Mouse (Mus musculus) MEL (cell line): ENCODE data around the gene Spire2. TPM values are rescaled to one million over a fixed set of nuclear protein-coding genes. Genes with fewer than 3 reads are reported as not detected.

Experiments
- DNase-seq: peaks from one replicate; pipeline ENCODE4 v3.0.0; 2011; ENCODE audit warnings: low read depth, low spot score
- H3K27ac ChIP-seq: 2 replicates; pipeline ENCODE4 v1.5.1; 2012; ENCODE audit warnings: low read depth, mild to moderate bottlenecking, control low read depth, low read length, moderate library complexity; ENCODE audit not compliant: control insufficient read depth
- H3K27me3 ChIP-seq, 2 experiments: fragments of 150-350 bp in 1 of 2; sonication (generic) in 1 of 2; 2 replicates each; pipeline ENCODE4 v1.6.1; 2012; ENCODE audit warnings: low read length in 2 of 2, mild to moderate bottlenecking in 2 of 2, improper control_type of control experiment in 1 of 2, moderate library complexity in 1 of 2; ENCODE audit not compliant: insufficient read depth in 2 of 2, control insufficient read depth in 1 of 2
- H3K36me3 ChIP-seq, 2 experiments: 2 replicates each; pipeline ENCODE4 v1.6.1; 2012 to 2014; ENCODE audit warnings: low read length in 2 of 2, improper control_type of control experiment in 1 of 2, inconsistent platforms in 1 of 2, mild to moderate bottlenecking in 1 of 2; ENCODE audit not compliant: insufficient read depth in 2 of 2, control insufficient read depth in 1 of 2
- H3K4me1 ChIP-seq, 2 experiments: fragments of 150-350 bp in 1 of 2; sonication (generic) in 1 of 2; 2 replicates each; pipeline ENCODE4 v1.6.1; 2012; ENCODE audit warnings: low read length in 2 of 2, improper control_type of control experiment in 1 of 2, mild to moderate bottlenecking in 1 of 2; ENCODE audit not compliant: insufficient read depth in 2 of 2, control insufficient read depth in 1 of 2
- H3K4me3 ChIP-seq, 2 experiments: fragments of 150-350 bp in 1 of 2; sonication (generic) in 1 of 2; 2 replicates each; pipeline ENCODE4 v1.5.1; 2012; ENCODE audit warnings: low read depth in 2 of 2, low read length in 2 of 2, mild to moderate bottlenecking in 2 of 2, moderate library complexity in 2 of 2, control low read depth in 1 of 2, improper control_type of control experiment in 1 of 2; ENCODE audit not compliant: control insufficient read depth in 1 of 2, insufficient read depth in 1 of 2
- H3K79me2 ChIP-seq: 2 replicates; pipeline ENCODE4 v1.6.1; 2012; ENCODE audit warnings: mild to moderate bottlenecking, low read length, moderate library complexity; ENCODE audit not compliant: control insufficient read depth, poor library complexity, insufficient read depth
- H3K9ac ChIP-seq: 2 replicates; pipeline ENCODE4 v1.6.1; 2012; ENCODE audit warnings: low read depth, mild to moderate bottlenecking, control low read depth, low read length, moderate library complexity; ENCODE audit not compliant: control insufficient read depth, poor library complexity, severe bottlenecking
- H3K9me3 ChIP-seq: fragments of 150-350 bp; sonication (generic); replicated peaks from 2 replicates; pipeline ENCODE4 v1.6.1; 2012; ENCODE audit warnings: mild to moderate bottlenecking, low read length, improper control_type of control experiment, moderate library complexity; ENCODE audit not compliant: insufficient read depth
- BHLHE40 ChIP-seq: IDR thresholded peaks from 2 replicates; pipeline ENCODE4 v1.6.1; 2012; ENCODE audit warnings: low read depth, mild to moderate bottlenecking, inconsistent platforms, low read length, improper control_type of control experiment, borderline replicate concordance
- CHD1 ChIP-seq: IDR thresholded peaks from 2 replicates; pipeline ENCODE4 v1.6.1; 2012; ENCODE audit warnings: low read depth, mild to moderate bottlenecking, inconsistent platforms, low read length, improper control_type of control experiment
- CHD2 ChIP-seq: IDR thresholded peaks from 2 replicates; pipeline ENCODE4 v1.6.1; 2011; ENCODE audit warnings: low read length, improper control_type of control experiment
- CTCF ChIP-seq, 3 experiments: IDR thresholded peaks in 2 of 3; conservative IDR thresholded peaks in 1 of 3; 2 replicates each; pipeline ENCODE4 v1.5.1; 2011 to 2012; ENCODE audit warnings: low read length in 3 of 3, low read depth in 2 of 3, mild to moderate bottlenecking in 2 of 3, improper control_type of control experiment in 1 of 3, inconsistent platforms in 1 of 3, mixed read lengths in 1 of 3, moderate library complexity in 1 of 3; ENCODE audit not compliant: control insufficient read depth in 1 of 3, insufficient read depth in 1 of 3, poor library complexity in 1 of 3, severe bottlenecking in 1 of 3
- E2F4 ChIP-seq: IDR thresholded peaks from 2 replicates; pipeline ENCODE4 v1.6.1; 2011; ENCODE audit warnings: low read depth, low read length, improper control_type of control experiment, borderline replicate concordance
- ELF1 ChIP-seq: IDR thresholded peaks from 2 replicates; pipeline ENCODE4 v1.6.1; 2014; ENCODE audit warnings: low read depth, mild to moderate bottlenecking, inconsistent platforms, low read length, improper control_type of control experiment, moderate library complexity
- EP300 ChIP-seq, 2 experiments: IDR thresholded peaks; 2 replicates each; pipeline ENCODE4 v1.6.1; 2011; ENCODE audit warnings: improper control_type of control experiment in 2 of 2, low read length in 2 of 2, low read depth in 1 of 2, mild to moderate bottlenecking in 1 of 2
- ETS1 ChIP-seq: IDR thresholded peaks from 2 replicates; pipeline ENCODE4 v1.6.1; 2012; ENCODE audit warnings: low read depth, mild to moderate bottlenecking, inconsistent platforms, low read length, improper control_type of control experiment, moderate library complexity
- GABPA ChIP-seq: IDR thresholded peaks from 2 replicates; pipeline ENCODE4 v1.6.1; 2012; ENCODE audit warnings: low read depth, mild to moderate bottlenecking, inconsistent platforms, low read length, improper control_type of control experiment, moderate library complexity
- GATA1 ChIP-seq: IDR thresholded peaks from 2 replicates; pipeline ENCODE4 v1.6.1; 2011; ENCODE audit warnings: low read depth, low read length, improper control_type of control experiment
- HCFC1 ChIP-seq: IDR thresholded peaks from 2 replicates; pipeline ENCODE4 v1.6.1; 2012; ENCODE audit warnings: low read depth, mild to moderate bottlenecking, inconsistent platforms, low read length, improper control_type of control experiment, moderate library complexity
- JUND ChIP-seq: IDR thresholded peaks from 2 replicates; pipeline ENCODE4 v1.6.1; 2011; ENCODE audit warnings: low read depth, mild to moderate bottlenecking, improper control_type of control experiment, low read length
- KAT2A ChIP-seq: conservative IDR thresholded peaks from 2 replicates; pipeline ENCODE4 v1.6.1; 2012; ENCODE audit warnings: low read depth, low read length, improper control_type of control experiment, inconsistent platforms
- MAFK ChIP-seq: IDR thresholded peaks from 2 replicates; pipeline ENCODE4 v1.6.1; 2011; ENCODE audit warnings: low read depth, mild to moderate bottlenecking, low read length, improper control_type of control experiment, borderline replicate concordance
- MAX ChIP-seq: IDR thresholded peaks from 2 replicates; pipeline ENCODE4 v1.6.1; 2011; ENCODE audit warnings: low read length, improper control_type of control experiment
- MAZ ChIP-seq: IDR thresholded peaks from 2 replicates; pipeline ENCODE4 v1.6.1; 2012; ENCODE audit warnings: low read depth, mild to moderate bottlenecking, inconsistent platforms, low read length, improper control_type of control experiment
- MEF2A ChIP-seq: IDR thresholded peaks from 2 replicates; pipeline ENCODE4 v1.6.1; 2014; ENCODE audit warnings: low read depth, mild to moderate bottlenecking, inconsistent platforms, low read length, improper control_type of control experiment; ENCODE audit not compliant: poor library complexity, insufficient replicate concordance, severe bottlenecking; ENCODE audit errors: extremely low read depth
- MXI1 ChIP-seq: IDR thresholded peaks from 2 replicates; pipeline ENCODE4 v1.6.1; 2011; ENCODE audit warnings: mild to moderate bottlenecking, low read depth, low read length, improper control_type of control experiment
- MYB ChIP-seq: IDR thresholded peaks from 2 replicates; pipeline ENCODE4 v1.6.1; 2011; ENCODE audit warnings: mild to moderate bottlenecking, low read depth, low read length, improper control_type of control experiment
- MYC ChIP-seq: IDR thresholded peaks from 2 replicates; pipeline ENCODE4 v1.6.1; 2011; ENCODE audit warnings: low read depth, mild to moderate bottlenecking, low read length, improper control_type of control experiment, moderate library complexity
- NELFE ChIP-seq: IDR thresholded peaks from 2 replicates; pipeline ENCODE4 v1.6.1; 2011; ENCODE audit warnings: low read depth, low read length, improper control_type of control experiment
- NRF1 ChIP-seq: IDR thresholded peaks from 2 replicates; pipeline ENCODE4 v1.6.1; 2014; ENCODE audit warnings: low read depth, mild to moderate bottlenecking, inconsistent platforms, low read length, improper control_type of control experiment, moderate library complexity; ENCODE audit not compliant: poor library complexity, insufficient read depth, severe bottlenecking
- POLR2A ChIP-seq, 2 experiments: IDR thresholded peaks; 2 replicates each; pipeline ENCODE4 v1.6.1; 2011 to 2012; ENCODE audit warnings: low read length in 2 of 2, mild to moderate bottlenecking in 2 of 2, control low read depth in 1 of 2, improper control_type of control experiment in 1 of 2, low read depth in 1 of 2, moderate library complexity in 1 of 2; ENCODE audit not compliant: control insufficient read depth in 1 of 2, insufficient read depth in 1 of 2, poor library complexity in 1 of 2
- POLR2AphosphoS2 ChIP-seq: IDR thresholded peaks from 2 replicates; pipeline ENCODE4 v1.6.1; 2011; ENCODE audit warnings: low read length, improper control_type of control experiment
- POLR2AphosphoS5 ChIP-seq: IDR thresholded peaks from 2 replicates; pipeline ENCODE4 v1.6.1; 2012; ENCODE audit warnings: low read depth, borderline replicate concordance, mild to moderate bottlenecking, inconsistent platforms, low read length, moderate library complexity, mixed read lengths
- RAD21 ChIP-seq: IDR thresholded peaks from 2 replicates; pipeline ENCODE4 v1.6.1; 2011; ENCODE audit warnings: mild to moderate bottlenecking, low read depth, low read length, improper control_type of control experiment
- RCOR1 ChIP-seq: IDR thresholded peaks from 2 replicates; pipeline ENCODE4 v1.6.1; 2012; ENCODE audit warnings: low read depth, mild to moderate bottlenecking, inconsistent platforms, low read length, improper control_type of control experiment
- SIN3A ChIP-seq: IDR thresholded peaks from 2 replicates; pipeline ENCODE4 v1.6.1; 2012; ENCODE audit warnings: low read length, improper control_type of control experiment, inconsistent platforms
- SMC3 ChIP-seq: IDR thresholded peaks from 2 replicates; pipeline ENCODE4 v1.6.1; 2011; ENCODE audit warnings: low read depth, low read length, improper control_type of control experiment
- TAL1 ChIP-seq: IDR thresholded peaks from 2 replicates; pipeline ENCODE4 v1.6.1; 2012; ENCODE audit warnings: mild to moderate bottlenecking, inconsistent platforms, low read length, moderate library complexity, mixed read lengths
- TBP ChIP-seq: IDR thresholded peaks from 2 replicates; pipeline ENCODE4 v1.8.0; 2011; ENCODE audit warnings: low read depth, low read length, improper control_type of control experiment
- TCF12 ChIP-seq: IDR thresholded peaks from 2 replicates; pipeline ENCODE4 v1.6.1; 2014; ENCODE audit warnings: low read depth, mild to moderate bottlenecking, inconsistent platforms, low read length, improper control_type of control experiment, moderate library complexity
- UBTF ChIP-seq: IDR thresholded peaks from 2 replicates; pipeline ENCODE4 v1.6.1; 2012; ENCODE audit warnings: low read depth, mild to moderate bottlenecking, inconsistent platforms, low read length, improper control_type of control experiment, moderate library complexity, borderline replicate concordance; ENCODE audit not compliant: insufficient read depth
- USF1 ChIP-seq: IDR thresholded peaks from 2 replicates; pipeline ENCODE4 v1.6.1; 2014; ENCODE audit warnings: low read depth, mild to moderate bottlenecking, inconsistent platforms, low read length, improper control_type of control experiment, moderate library complexity
- ZC3H11A ChIP-seq: IDR thresholded peaks from 2 replicates; pipeline ENCODE4 v1.6.1; 2012; ENCODE audit warnings: low read depth, mild to moderate bottlenecking, inconsistent platforms, low read length, improper control_type of control experiment
- ZKSCAN1 ChIP-seq: IDR thresholded peaks from 2 replicates; pipeline ENCODE4 v1.6.1; 2012; ENCODE audit warnings: low read depth, mild to moderate bottlenecking, inconsistent platforms, low read length, improper control_type of control experiment, moderate library complexity
- ZMIZ1 ChIP-seq: IDR thresholded peaks from 2 replicates; pipeline ENCODE4 v1.6.1; 2012; ENCODE audit warnings: low read depth, mild to moderate bottlenecking, inconsistent platforms, low read length, improper control_type of control experiment, moderate library complexity
- ZNF384 ChIP-seq: IDR thresholded peaks from 2 replicates; pipeline ENCODE4 v1.6.1; 2012; ENCODE audit warnings: low read depth, mild to moderate bottlenecking, inconsistent platforms, low read length, improper control_type of control experiment
- polyA plus RNA-seq, 2 experiments: library from polyadenylated mRNA; stranded (reverse) in 1 of 2; unstranded in 1 of 2; fragments of >175 nt in 1 of 2; fragments of >200 nt in 1 of 2; gene quantifications; 2 replicates each; pipeline versions ENCODE4 v1.2.1 to v1.2.4; 2012; ENCODE audit warnings: low replicate concordance in 2 of 2, low read depth in 1 of 2; ENCODE audit not compliant: insufficient read length in 2 of 2, insufficient read depth in 1 of 2, missing spikeins in 1 of 2
- total RNA-seq: library from RNA; depleted of rRNA; stranded (reverse); fragments of 300-350 nt; gene quantifications from 2 replicates; pipeline ENCODE4 v1.2.3, GENCODE M21; 2012

Spire2 gene
- total and polyA plus RNA-seq, 3 experiments = 1.1 to 5.4 TPM; not detected in 1

GRCm38 (mm10) chr8:123406786-123407185 is 74.3 kb downstream of the Spire2 start, which contains the start of gene Mc1r:
Gene Mc1r, plus strand, starts transcription at chr8:123407107.
- H3K4me3 ChIP-seq = peak within 1 kb of the TSS; percentile 23 to 53; a peak in 1 of 4 replicates
- H3K36me3 ChIP-seq = peaks cover 0 to 32% of the 10 kb centered on the region in 2 experiments; a peak in 2 of 4 replicates
- DNase-seq = peak; percentile 84
- H3K9me3 ChIP-seq = no peaks in the 10 kb centered on the region
- no peak within 1 kb of the TSS for H3K27ac ChIP-seq
- no peaks in the 10 kb centered on the region for H3K27me3 ChIP-seq
- peak within 1 kb of the TSS; percentile 46 for H3K9ac ChIP-seq
- peaks cover 2 to 43% of the 10 kb centered on the region in 2 experiments for H3K4me1 ChIP-seq
- no peaks in the 10 kb centered on the region for H3K79me2 ChIP-seq
- TF ChIP-seq E2F4 = no peak
- TF ChIP-seq KAT2A = no peak
- TF ChIP-seq CHD1 = no peak
- TF ChIP-seq MAFK = no peak
- no peak for TF ChIP-seq MEF2A
- peak; percentile 85 for TF ChIP-seq USF1
- TF ChIP-seq UBTF = no peak
- no peak for TF ChIP-seq MYB
- TF ChIP-seq ZKSCAN1 = no peak
- TF ChIP-seq GATA1 = no peak
- no peak for TF ChIP-seq SIN3A
- TF ChIP-seq MXI1 = no peak; the same call in 1 of the 2 replicates
- no peak for TF ChIP-seq EP300 (IDR thresholded peaks at IDR 0.05; ENCODE audit: low read depth in 1 of 2, low read length in 2 of 2)
- TF ChIP-seq SMC3 = no peak
- no peak; the same call in none of the 2 replicates for TF ChIP-seq MAX
- peak; percentile 79 to 92 (median 90) for TF ChIP-seq CTCF (IDR thresholded peaks at IDR 0.05 in 2 of 3, conservative IDR thresholded peaks at IDR 0.05 in 1 of 3; ENCODE audit: control insufficient read depth in 1 of 3, insufficient read depth in 1 of 3, low read depth in 2 of 3, low read length in 3 of 3, poor library complexity in 1 of 3, severe bottlenecking in 1 of 3)
- TF ChIP-seq GABPA = no peak
- no peak for TF ChIP-seq TAL1
- no peak for TF ChIP-seq HCFC1
- no peak for TF ChIP-seq POLR2AphosphoS5
- peak; percentile 17; the same call in 1 of the 2 replicates for TF ChIP-seq RAD21
- no peak for TF ChIP-seq RCOR1
- no peak for TF ChIP-seq NELFE
- no peak for TF ChIP-seq TCF12
- TF ChIP-seq POLR2A (IDR thresholded peaks at IDR 0.05; ENCODE audit: control insufficient read depth in 1 of 2, insufficient read depth in 1 of 2, low read depth in 1 of 2, low read length in 2 of 2, poor library complexity in 1 of 2) = no peak
- 0 out of 2 replicates have a peak, but pooled peaks have one; percentile 38 for TF ChIP-seq NRF1
- peak; percentile 72 for TF ChIP-seq ELF1
- TF ChIP-seq JUND = no peak
- TF ChIP-seq POLR2AphosphoS2 = no peak
- TF ChIP-seq ZC3H11A = no peak
- TF ChIP-seq TBP = 0 out of 2 replicates have a peak, but pooled peaks have one; percentile 21
- peak; percentile 85 for TF ChIP-seq MYC
- no peak for TF ChIP-seq MAZ
- TF ChIP-seq ZNF384 = no peak
- TF ChIP-seq BHLHE40 = no peak
- TF ChIP-seq CHD2 = no peak
- no peak for TF ChIP-seq ZMIZ1
- TF ChIP-seq ETS1 = no peak
